Mouse (Mus musculus) hindbrain, embryonic 16.5 days (tissue): Measurements from ENCODE around the gene Zfp618. TPM values are rescaled to one million over a fixed set of nuclear protein-coding genes. Genes with fewer than 3 reads are reported as not detected.
A peak's percentile ranks its signal among the peaks of the same experiment; 100 is the strongest.

ENCODE experiments used
- ATAC-seq: fragments of 200-750 bp; cut with Nextera tagmentation; 2 replicates; pipeline ENCODE4 v1.8.0; 2017; ENCODE audit warnings: moderate TSS enrichment, moderate library complexity
- H3K27ac ChIP-seq: fragments of 300-500 bp; sonication (generic); 2 replicates; pipeline ENCODE4 v1.5.1; 2014; ENCODE audit warnings: low read depth, mild to moderate bottlenecking, control low read depth, low read length, moderate library complexity
- H3K27me3 ChIP-seq: fragments of 300-500 bp; sonication (generic); replicated peaks from 2 replicates; pipeline ENCODE4 v1.6.1; 2014; ENCODE audit warnings: low read length; ENCODE audit not compliant: control insufficient read depth, insufficient read depth
- H3K36me3 ChIP-seq: fragments of 300-500 bp; sonication (generic); 2 replicates; pipeline ENCODE4 v1.6.1; 2014; ENCODE audit warnings: mild to moderate bottlenecking, low read length, moderate library complexity, mixed read lengths; ENCODE audit not compliant: control insufficient read depth, insufficient read depth
- H3K4me1 ChIP-seq: fragments of 300-500 bp; sonication (generic); 2 replicates; pipeline ENCODE4 v1.6.1; 2014; ENCODE audit warnings: low read depth, low read length; ENCODE audit not compliant: control insufficient read depth, insufficient read depth
- H3K4me2 ChIP-seq: fragments of 300-500 bp; sonication (generic); 2 replicates; pipeline ENCODE4 v1.6.1; 2014; ENCODE audit warnings: mild to moderate bottlenecking, low read length, control low read depth, moderate library complexity
- H3K4me3 ChIP-seq: fragments of 300-500 bp; sonication (generic); 2 replicates; pipeline ENCODE4 v1.5.1; 2014; ENCODE audit warnings: mild to moderate bottlenecking, low read length, control low read depth, moderate library complexity
- H3K9ac ChIP-seq: fragments of 300-500 bp; sonication (generic); 2 replicates; pipeline ENCODE4 v1.6.1; 2014; ENCODE audit warnings: low read depth, mild to moderate bottlenecking, control low read depth, low read length, moderate library complexity
- H3K9me3 ChIP-seq: fragments of 300-500 bp; sonication (generic); 2 replicates; pipeline ENCODE4 v1.6.1; 2014; ENCODE audit warnings: mild to moderate bottlenecking, low read length, moderate library complexity; ENCODE audit not compliant: control insufficient read depth
- WGBS: fragments of 180-500 bp; shearing (Covaris S2); extraction: QIAGEN DNeasy Blood & Tissue Kit; methylation state at CpG from one replicate; pipeline ENCODE4 v1.1.7; 2014; 5-methylcytosine and 5-hydroxymethylcytosine counted together
- polyA plus RNA-seq: library from polyadenylated mRNA; unstranded; fragments of >200 nt; fragmentation: Nextera tagmentation; extraction: Ambion mirVana; gene quantifications from 2 replicates; pipeline ENCODE4 v1.2.1, GENCODE M21; 2015

Gene Zfp618
- polyA plus RNA-seq, 1 experiment from 2014 or later, result 22.9 TPM

DNA sequence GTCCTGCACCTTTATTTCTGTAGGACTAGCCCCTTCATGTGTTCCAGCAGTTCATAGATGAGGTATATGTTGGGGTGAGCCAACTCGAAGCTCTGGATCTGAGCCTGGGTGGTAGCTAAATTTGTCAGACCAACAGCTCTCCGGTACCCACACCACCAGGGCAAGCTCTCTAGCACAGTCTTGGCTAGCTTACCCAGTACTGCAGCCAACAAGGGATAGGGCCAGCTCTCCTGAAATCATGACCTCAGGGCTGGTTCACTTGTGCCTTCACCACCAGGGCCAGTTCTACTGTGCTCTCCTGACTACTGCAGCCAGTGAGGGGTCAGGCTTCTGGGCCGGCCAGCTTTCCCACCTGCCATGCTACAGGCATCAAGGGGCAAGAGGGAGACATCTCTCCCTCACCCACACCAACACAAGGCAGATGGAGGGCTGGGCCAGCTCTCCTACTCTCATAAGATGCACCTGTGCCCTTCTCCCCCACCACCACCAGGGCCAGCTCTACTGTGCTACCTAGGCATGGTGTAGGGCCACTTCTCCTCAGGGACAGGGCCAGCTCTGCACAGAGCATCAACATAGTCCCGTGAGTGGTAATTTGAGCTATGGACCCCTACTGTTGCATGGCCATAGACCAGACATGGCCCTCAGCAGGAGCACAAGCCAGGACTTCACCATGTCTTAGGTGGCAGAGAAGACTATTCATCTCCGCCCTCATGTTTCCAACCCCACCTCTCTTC, 164.7 kb downstream of the Zfp618 start:
- H3K4me1 ChIP-seq, result no peaks in the 10 kb centered on the region
- no peak overlapping the region for H3K9ac ChIP-seq
- no peak overlapping the region for H3K4me2 ChIP-seq
- 90% methylated on average over 5 of the region's 5 CpGs for WGBS
- H3K4me3 ChIP-seq, result no peak overlapping the region
- H3K27me3 ChIP-seq, result no peaks in the 10 kb centered on the region
- no peak for ATAC-seq
- peaks cover 20% of the 10 kb centered on the region for H3K36me3 ChIP-seq
- no peak overlapping the region for H3K27ac ChIP-seq
- H3K9me3 ChIP-seq, result no peaks in the 10 kb centered on the region

DNA sequence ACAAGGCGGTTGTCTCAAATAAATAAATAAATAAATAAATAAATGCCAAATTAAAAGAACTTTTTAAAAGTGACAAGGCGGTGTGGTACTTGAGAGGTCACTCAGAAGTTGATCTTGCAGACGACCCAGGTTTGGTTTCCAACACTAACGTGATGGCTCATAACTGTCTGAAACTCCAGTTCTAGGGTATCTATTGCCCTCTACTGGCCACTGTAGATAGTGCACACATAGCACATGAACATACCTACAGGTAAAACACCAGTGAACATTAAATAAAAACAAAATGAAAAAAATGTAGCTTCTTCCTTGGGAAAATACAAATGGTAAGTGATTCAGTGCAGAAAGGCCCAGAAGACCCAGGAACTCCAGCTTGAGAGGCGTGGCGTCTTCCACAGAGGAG, 181.9 kb downstream of the Zfp618 start:
- no peaks in the 10 kb centered on the region for H3K36me3 ChIP-seq

DNA sequence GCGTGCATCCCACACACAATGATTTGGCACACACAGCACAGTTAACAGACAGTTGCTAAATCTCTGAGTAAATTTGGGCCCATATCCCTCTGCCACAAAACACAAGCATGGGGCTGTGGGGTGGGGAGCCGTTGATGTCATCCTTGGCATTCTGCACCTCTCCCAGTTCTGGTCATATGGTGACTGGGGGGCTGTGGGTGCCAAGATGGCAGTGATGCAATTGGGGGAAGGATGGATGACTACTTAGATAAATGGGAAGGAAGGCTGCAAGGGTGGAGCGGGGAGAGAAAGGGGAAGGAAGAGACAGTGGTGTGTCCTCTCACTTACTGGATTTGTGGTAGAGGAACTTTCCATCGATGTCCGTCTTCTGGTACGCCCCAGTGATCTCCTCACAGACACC, 185.8 kb downstream of the Zfp618 start:
- Histone ChIP-seq H3K4me2 (no peak overlapping the region), H3K9ac (no peak overlapping the region), H3K9me3 (no peaks in the 10 kb centered on the region), H3K36me3 (no peaks in the 10 kb centered on the region), H3K27me3 (no peaks in the 10 kb centered on the region), H3K4me1 (no peaks in the 10 kb centered on the region), H3K27ac (no peak overlapping the region), H3K4me3 (no peak overlapping the region)
- no peak for ATAC-seq
- WGBS, result 91% methylated on average over 6 of the region's 6 CpGs

More for the DNA sequence above, 181.9 kb downstream of the Zfp618 start:
- no peaks in the 10 kb centered on the region for H3K27me3 ChIP-seq
- H3K4me3 ChIP-seq, result no peak overlapping the region
- H3K9me3 ChIP-seq, result no peaks in the 10 kb centered on the region
- H3K9ac ChIP-seq, result no peak overlapping the region
- H3K27ac ChIP-seq, result no peak overlapping the region
- no peak for ATAC-seq
- no peak overlapping the region for H3K4me2 ChIP-seq
- 91% methylated on average over 6 of the region's 6 CpGs for whole genome bisulfite sequencing
- H3K4me1 ChIP-seq, result no peaks in the 10 kb centered on the region

- Histone ChIP-seq H3K4me1 (no peaks in the 10 kb centered on the region), H3K9me3 (no peaks in the 10 kb centered on the region), H3K27me3 (no peaks in the 10 kb centered on the region), H3K27ac (no peak overlapping the region), H3K9ac (no peak overlapping the region), H3K4me3 (no peak overlapping the region), H3K4me2 (no peak overlapping the region), H3K36me3 (no peaks in the 10 kb centered on the region)
- 80% methylated on average over 4 of the region's 4 CpGs for WGBS
- ATAC-seq, result no peak
Observed at GRCm38 (mm10) chr4:63154028-63154427, 188.7 kb downstream of the Zfp618 start.

DNA sequence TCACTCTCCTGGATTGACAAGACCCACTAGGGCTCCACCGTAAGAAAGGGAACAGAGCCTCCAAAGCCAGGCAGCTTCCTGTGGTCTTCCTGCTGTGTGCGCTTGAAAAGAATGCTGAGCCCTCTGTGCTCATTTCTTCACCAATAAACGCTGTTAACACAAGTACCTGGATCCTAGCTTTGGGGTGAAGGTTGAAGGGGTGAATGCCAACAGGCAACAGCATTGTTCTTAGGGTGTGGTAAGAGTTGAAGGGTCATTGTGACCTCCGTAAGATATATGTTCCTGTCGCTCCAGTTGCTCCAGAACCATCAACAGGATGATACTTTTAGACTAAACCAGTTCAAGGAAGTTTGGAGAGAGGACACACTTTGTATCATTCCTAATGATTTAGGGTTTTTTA, 189.3 kb downstream of the Zfp618 start, which contains the start of gene Ambp:
Gene Ambp (minus strand): TSS at position 101 of the 400 bp plus-strand sequence.
- no peaks in the 10 kb centered on the region for H3K27me3 ChIP-seq
- H3K9me3 ChIP-seq, result no peaks in the 10 kb centered on the region
- WGBS, result 67% methylated on average over 5 of the region's 5 CpGs
- H3K4me1 ChIP-seq, result no peaks in the 10 kb centered on the region
- no peak within 1 kb of the TSS for H3K27ac ChIP-seq
- no peak within 1 kb of the TSS for H3K4me3 ChIP-seq
- H3K9ac ChIP-seq, result no peak within 1 kb of the TSS
- H3K4me2 ChIP-seq, result no peak within 1 kb of the TSS
- ATAC-seq, result no peak
- no peaks in the 10 kb centered on the region for H3K36me3 ChIP-seq

GRCm38 (mm10) chr4:63155596-63155995, 190.2 kb downstream of the Zfp618 start:
- no peak overlapping the region for H3K4me2 ChIP-seq
- no peaks in the 10 kb centered on the region for H3K9me3 ChIP-seq
- ATAC-seq, result no peak
- 68% methylated on average over 2 of the region's 2 CpGs for WGBS
- no peaks in the 10 kb centered on the region for H3K27me3 ChIP-seq
- no peak overlapping the region for H3K27ac ChIP-seq
- H3K4me1 ChIP-seq, result no peaks in the 10 kb centered on the region
- no peak overlapping the region for H3K9ac ChIP-seq
- no peaks in the 10 kb centered on the region for H3K36me3 ChIP-seq
- no peak overlapping the region for H3K4me3 ChIP-seq

GRCm38 (mm10) chr4:63156726-63157634, 191.6 kb downstream of the Zfp618 start:
- no peak overlapping the region for H3K27ac ChIP-seq
- 61% methylated on average over 8 of the region's 8 CpGs for WGBS
- no peak overlapping the region for H3K4me2 ChIP-seq
- H3K9me3 ChIP-seq, result no peaks in the 10 kb centered on the region
- H3K36me3 ChIP-seq, result no peaks in the 10 kb centered on the region
- no peaks in the 10 kb centered on the region for H3K27me3 ChIP-seq
- no peak for ATAC-seq
- H3K9ac ChIP-seq, result no peak overlapping the region
- H3K4me3 ChIP-seq, result no peak overlapping the region
- no peaks in the 10 kb centered on the region for H3K4me1 ChIP-seq

DNA sequence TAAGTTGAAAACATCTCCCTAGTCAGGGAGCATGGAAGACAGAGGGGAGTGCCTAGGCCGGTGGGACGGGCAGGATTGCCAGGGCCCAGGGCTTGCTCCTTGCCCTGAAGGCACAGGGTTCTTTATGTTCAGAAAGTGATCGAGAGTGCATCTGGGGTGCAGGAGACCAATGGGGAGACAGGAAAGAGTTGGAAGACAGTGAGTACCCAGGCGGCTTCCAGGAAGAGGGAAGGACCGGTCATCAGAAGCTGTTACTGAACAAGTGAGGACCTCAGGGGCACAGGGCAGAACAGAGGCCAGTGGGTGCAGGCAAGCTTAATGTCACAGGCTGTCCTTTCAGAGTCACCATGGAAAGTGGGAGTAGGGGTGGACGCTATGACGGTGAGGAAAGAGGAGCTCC, 192.8 kb downstream of the Zfp618 start:
- no peak for ATAC-seq
- no peak overlapping the region for H3K9ac ChIP-seq
- 95% methylated on average over 7 of the region's 7 CpGs for WGBS

DNA sequence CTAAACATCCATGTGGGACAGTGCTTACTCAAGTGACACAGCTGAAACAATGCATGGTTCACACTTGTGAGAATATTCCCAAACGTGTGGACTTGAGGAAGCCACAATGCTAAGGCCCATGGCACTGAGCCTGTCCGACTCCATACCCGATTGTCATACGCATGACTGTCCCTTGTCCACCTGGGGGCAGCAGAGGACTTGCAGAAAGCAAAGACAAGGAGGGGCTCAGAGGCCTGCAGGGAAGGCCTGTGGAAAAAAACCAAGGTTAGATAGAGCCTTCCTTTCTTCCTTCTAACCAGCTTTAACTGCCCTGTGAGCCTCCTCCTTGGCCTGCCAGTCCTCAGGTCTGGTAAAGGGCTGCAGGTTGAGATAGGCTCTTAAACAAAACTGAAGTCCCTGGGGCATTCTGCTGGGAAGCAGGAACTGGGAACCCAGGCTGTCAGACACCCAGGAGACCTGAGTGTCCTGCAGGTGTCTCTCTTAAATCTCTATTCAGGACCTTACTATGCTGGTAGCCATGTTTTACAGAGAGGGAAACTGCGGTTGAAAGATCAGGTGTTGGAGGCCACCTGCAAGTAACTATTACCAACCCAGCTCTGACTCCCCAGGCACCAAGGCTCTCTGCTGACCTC, 193.7 kb downstream of the Zfp618 start:
- Histone ChIP-seq H3K9ac (no peak overlapping the region), H3K36me3 (no peaks in the 10 kb centered on the region), H3K4me3 (no peak overlapping the region), H3K4me2 (no peak overlapping the region), H3K27ac (no peak overlapping the region), H3K4me1 (no peaks in the 10 kb centered on the region), H3K9me3 (no peaks in the 10 kb centered on the region), H3K27me3 (no peaks in the 10 kb centered on the region)
- peak; percentile 96 for ATAC-seq
- WGBS, result 18% methylated on average over 5 of the region's 5 CpGs

More for the DNA sequence above, 192.8 kb downstream of the Zfp618 start:
- Histone ChIP-seq H3K4me1 (no peaks in the 10 kb centered on the region), H3K4me2 (no peak overlapping the region), H3K36me3 (no peaks in the 10 kb centered on the region), H3K9me3 (no peaks in the 10 kb centered on the region), H3K27me3 (no peaks in the 10 kb centered on the region), H3K4me3 (no peak overlapping the region), H3K27ac (no peak overlapping the region)
